Mouse (Mus musculus) liver, postnatal 0 days (tissue): ENCODE results near the gene Capn9.

Experiments
- CTCF ChIP-seq: sonication (generic); IDR thresholded peaks from 2 replicates; pipeline ENCODE4 v1.5.1; 2016; ENCODE audit warnings: antibody characterized with exemption, low read depth
- EP300 ChIP-seq: IDR thresholded peaks from 2 replicates; pipeline ENCODE4 v1.6.1; 2016; ENCODE audit warnings: antibody characterized with exemption, low read depth, mild to moderate bottlenecking

GRCm38 (mm10) chr8:124530556-124530955 is 45.4 kb upstream of the Capn9 start:
- TF ChIP-seq CTCF (no peak), EP300 (no peak)
